Mouse (Mus musculus) forebrain, embryonic 10.5 days (tissue): Measurements from ENCODE around the gene Xirp1. TPM values are rescaled to one million over a fixed set of nuclear protein-coding genes. Genes with fewer than 3 reads are reported as not detected.

ENCODE experiments used
- DNase-seq: peaks from one replicate; pipeline ENCODE4 v3.0.0-alpha.2; 2017; ENCODE audit warnings: low spot score; ENCODE audit errors: extremely low spot score
- H3K27ac ChIP-seq: fragments of 300-500 bp; sonication (generic); 2 replicates; pipeline ENCODE4 v1.5.1; 2016; ENCODE audit warnings: mild to moderate bottlenecking
- H3K27me3 ChIP-seq: fragments of 300-500 bp; sonication (generic); 2 replicates; pipeline ENCODE4 v1.6.1; 2016; ENCODE audit warnings: mild to moderate bottlenecking; ENCODE audit not compliant: poor library complexity, severe bottlenecking
- H3K36me3 ChIP-seq: fragments of 300-500 bp; sonication (generic); replicated peaks from 2 replicates; pipeline ENCODE4 v1.6.1; 2016; ENCODE audit warnings: mild to moderate bottlenecking, moderate library complexity
- H3K4me1 ChIP-seq: fragments of 300-500 bp; sonication (generic); 2 replicates; pipeline ENCODE4 v1.6.1; 2016
- H3K4me3 ChIP-seq: fragments of 300-500 bp; sonication (generic); 2 replicates; pipeline ENCODE4 v1.5.1; 2016; ENCODE audit warnings: mild to moderate bottlenecking, moderate library complexity
- H3K9me3 ChIP-seq: fragments of 300-500 bp; sonication (generic); 2 replicates; pipeline ENCODE4 v1.6.1; 2016; ENCODE audit warnings: mild to moderate bottlenecking, moderate library complexity
- WGBS: fragments of 180-500 bp; shearing (Covaris S2); methylation state at CpG from one replicate; pipeline ENCODE4 v1.1.7; 2016; 5-methylcytosine and 5-hydroxymethylcytosine counted together
- polyA plus RNA-seq: library from polyadenylated mRNA; unstranded; fragments of >200 nt; fragmentation: Nextera tagmentation; extraction: Ambion mirVana; gene quantifications from 2 replicates; pipeline ENCODE4 v1.2.1, GENCODE M21; 2016

The Xirp1 gene
- polyA plus RNA-seq, 1 experiment from 2014 or later = not detected

DNA sequence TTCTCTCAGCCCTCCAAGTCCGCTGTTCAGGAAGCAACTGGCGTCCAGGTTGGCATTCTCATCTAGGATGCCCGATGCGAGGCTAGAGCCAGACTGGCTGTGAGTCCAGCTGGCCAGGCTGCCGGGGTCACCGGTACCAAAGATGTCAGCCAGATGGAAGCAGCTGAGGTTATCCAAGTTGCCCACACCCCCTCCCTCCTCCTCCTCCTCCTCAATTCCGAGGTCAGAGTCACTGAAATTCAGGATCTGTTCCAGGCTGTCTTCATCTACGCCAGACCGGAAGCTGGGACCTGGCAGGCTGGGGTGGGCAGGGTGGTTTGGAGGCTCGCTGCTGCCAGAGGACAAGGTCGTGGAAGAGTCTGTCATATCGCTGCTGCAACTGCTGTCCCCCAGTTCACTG, 50.8 kb downstream of the Xirp1 start:
- no peak overlapping the region for H3K27ac ChIP-seq
- H3K27me3 ChIP-seq = no peaks in the 10 kb centered on the region
- DNase-seq = no peak
- H3K9me3 ChIP-seq = 0 out of 2 replicates have a peak, but pooled peaks cover 3% of the 10 kb centered on the region
- peaks cover 51% of the 10 kb centered on the region for H3K36me3 ChIP-seq
- H3K4me1 ChIP-seq = peaks cover 29% of the 10 kb centered on the region
- no peak overlapping the region for H3K4me3 ChIP-seq
- 94% methylated on average over 12 of the region's 12 CpGs for WGBS

DNA sequence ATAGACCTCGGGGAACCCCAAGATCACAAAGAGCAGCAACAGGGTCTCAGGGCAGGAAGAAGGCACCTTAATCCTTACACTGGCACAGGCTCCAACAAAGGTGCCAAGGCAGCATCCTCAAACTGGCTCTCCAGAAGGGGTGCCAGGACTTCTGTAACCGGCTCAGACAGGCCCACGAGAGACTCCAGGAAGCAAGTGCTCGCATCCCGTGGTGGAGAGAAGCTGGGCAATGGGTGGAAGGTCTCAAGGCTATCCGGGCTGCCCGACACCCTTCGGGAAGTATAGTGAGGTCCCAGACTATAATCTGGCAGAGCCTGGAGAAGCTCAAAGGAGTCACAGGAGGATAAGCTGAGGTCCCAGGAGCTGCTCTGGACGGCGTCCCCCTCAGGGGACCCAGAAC, 51.2 kb downstream of the Xirp1 start:
- 93% methylated on average over 10 of the region's 10 CpGs for WGBS
- no peak for DNase-seq
- H3K27ac ChIP-seq = no peak overlapping the region

DNA sequence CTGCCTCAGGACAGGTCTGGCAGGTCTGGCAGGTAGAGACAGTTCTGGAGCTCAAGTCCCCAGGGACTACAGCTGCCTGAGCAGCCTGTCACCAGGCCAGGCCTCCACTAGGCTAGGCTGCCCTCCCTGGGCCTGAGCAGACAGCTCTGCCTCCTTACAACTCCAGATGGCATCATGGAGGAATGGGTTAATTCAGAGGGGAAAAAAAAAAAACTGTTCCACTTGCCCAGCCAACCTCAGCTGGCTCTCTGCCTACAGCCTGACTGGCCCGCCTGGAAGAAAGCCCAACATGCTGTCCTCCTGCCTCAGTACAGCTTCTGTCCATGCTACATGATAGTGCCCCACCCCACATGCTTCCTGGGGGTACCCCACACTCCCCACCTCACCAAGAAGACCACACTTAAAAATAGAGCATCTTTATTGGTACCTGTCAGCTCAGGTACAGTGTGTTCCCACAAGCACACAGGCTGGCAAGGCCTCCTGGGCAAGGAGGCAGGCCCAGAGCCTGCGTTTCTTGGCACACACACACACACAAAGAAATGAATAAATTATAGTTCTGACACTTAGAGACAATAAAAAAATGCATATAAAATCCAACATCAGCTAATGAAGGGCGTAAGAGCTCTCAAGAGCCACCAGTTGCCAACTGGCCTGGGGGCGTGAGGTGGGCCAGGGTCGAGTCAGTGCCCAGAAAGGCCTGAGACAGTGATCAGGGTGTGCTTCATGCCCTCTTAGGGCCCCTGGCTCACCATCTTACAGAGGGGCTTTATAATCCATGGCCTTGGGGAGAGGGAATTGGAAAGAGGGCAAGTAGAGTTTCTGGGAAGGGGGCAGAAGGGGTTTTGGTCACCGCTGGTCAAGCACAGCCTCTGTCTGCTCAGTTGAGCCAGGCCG, 52.4 kb downstream of the Xirp1 start:
- Histone ChIP-seq H3K27me3 (no peaks in the 10 kb centered on the region), H3K36me3 (peaks cover 44% of the 10 kb centered on the region), H3K4me3 (no peak overlapping the region), H3K27ac (peak overlapping the region; percentile 44; the same call in 1 of the 2 replicates), H3K9me3 (0 out of 2 replicates have a peak, but pooled peaks cover 3% of the 10 kb centered on the region), H3K4me1 (peaks cover 18% of the 10 kb centered on the region)
- 91% methylated on average over 7 of the region's 7 CpGs for WGBS
- DNase-seq = no peak

More for the DNA sequence above, 51.2 kb downstream of the Xirp1 start:
- peaks cover 25% of the 10 kb centered on the region for H3K4me1 ChIP-seq
- peaks cover 51% of the 10 kb centered on the region for H3K36me3 ChIP-seq
- no peaks in the 10 kb centered on the region for H3K27me3 ChIP-seq
- H3K9me3 ChIP-seq = 0 out of 2 replicates have a peak, but pooled peaks cover 3% of the 10 kb centered on the region
- no peak overlapping the region for H3K4me3 ChIP-seq

DNA sequence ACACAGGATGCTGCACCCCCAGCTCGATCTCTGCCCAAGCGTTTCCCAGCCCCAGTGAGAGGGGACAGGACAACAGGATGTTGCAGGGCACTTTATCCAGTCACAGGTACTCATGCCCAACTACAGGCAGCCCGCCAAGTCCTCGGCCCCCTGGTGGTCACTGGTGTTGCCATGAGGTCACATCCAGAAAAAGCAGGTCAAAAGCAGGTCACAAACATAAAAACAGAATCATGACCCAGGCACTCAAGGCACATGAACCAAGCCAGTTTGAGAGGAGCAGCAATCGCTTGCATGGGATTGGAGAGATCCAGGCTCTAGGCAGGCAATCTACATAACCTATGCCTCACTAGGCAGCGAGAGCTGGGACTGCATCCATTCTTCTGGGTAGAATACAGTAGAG, 53.2 kb downstream of the Xirp1 start:
- peaks cover 42% of the 10 kb centered on the region for H3K36me3 ChIP-seq
- H3K9me3 ChIP-seq = 0 out of 2 replicates have a peak, but pooled peaks cover 3% of the 10 kb centered on the region
- H3K27me3 ChIP-seq = no peaks in the 10 kb centered on the region
- peak; percentile 32 for DNase-seq
- H3K4me3 ChIP-seq = no peak overlapping the region
- H3K4me1 ChIP-seq = peaks cover 18% of the 10 kb centered on the region
- peak overlapping the region; percentile 44; the same call in 1 of the 2 replicates for H3K27ac ChIP-seq
- 46% methylated on average over 6 of the region's 6 CpGs for WGBS

DNA sequence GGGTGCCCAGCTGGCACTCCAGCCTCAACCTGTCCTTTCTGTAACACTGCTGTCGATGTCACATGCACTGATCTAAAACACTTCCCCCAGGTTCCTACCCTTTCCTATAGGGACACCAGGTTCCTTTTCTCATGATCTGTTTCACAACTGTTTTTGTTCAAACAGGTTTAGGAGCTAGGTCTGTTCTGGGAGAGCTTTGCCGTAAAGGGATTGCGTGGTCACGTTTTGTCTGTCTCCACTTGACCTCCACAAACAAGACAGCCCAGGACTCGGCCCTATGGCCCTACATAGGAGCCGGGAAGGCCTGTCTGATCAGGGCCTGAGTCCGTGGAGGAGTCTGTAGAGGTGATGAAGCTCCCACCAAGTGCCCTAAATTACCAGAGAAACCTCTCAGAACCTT, 53.6 kb downstream of the Xirp1 start:
- H3K27me3 ChIP-seq = no peaks in the 10 kb centered on the region
- 0 out of 2 replicates have a peak, but pooled peaks cover 3% of the 10 kb centered on the region for H3K9me3 ChIP-seq
- H3K27ac ChIP-seq = no peak overlapping the region
- 87% methylated on average over 7 of the region's 7 CpGs for WGBS
- H3K4me1 ChIP-seq = peaks cover 18% of the 10 kb centered on the region
- DNase-seq = no peak
- peaks cover 38% of the 10 kb centered on the region for H3K36me3 ChIP-seq
- H3K4me3 ChIP-seq = no peak overlapping the region

DNA sequence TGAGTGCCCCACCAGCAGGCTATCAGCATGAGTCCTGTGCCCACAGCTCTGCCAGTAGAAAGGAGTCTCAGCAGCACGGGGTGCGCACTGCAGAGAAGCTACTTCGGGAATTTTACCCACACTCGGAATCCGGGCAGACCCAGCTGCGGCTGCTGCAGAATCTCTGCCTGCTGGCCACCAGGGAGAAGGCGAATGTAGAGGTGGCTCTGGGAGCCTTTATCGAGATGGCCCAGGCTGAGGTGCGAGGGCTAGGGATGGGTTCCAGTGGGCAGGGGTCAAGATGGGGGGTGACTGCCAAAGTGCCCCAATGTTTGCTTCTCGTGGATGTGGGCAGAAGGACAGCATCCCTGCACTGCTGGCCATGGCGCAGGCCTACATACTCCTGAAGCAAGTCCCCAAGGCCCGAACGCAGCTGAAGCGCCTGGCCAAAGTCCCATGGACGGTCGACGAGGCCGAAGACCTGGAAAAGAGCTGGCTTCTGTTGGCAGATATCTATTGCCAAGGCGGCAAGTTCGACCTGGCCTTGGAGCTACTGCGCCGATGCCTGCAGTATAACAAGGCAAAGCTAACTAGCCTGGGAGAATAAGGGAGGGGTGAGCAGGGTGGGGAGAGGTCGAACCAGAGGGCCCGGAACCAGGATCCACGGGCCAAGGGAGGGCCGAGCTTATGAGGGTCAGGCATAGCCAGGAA, 57.0 kb downstream of the Xirp1 start:
- Histone ChIP-seq H3K4me1 (peaks cover 31% of the 10 kb centered on the region), H3K4me3 (no peak overlapping the region), H3K36me3 (0 out of 2 replicates have a peak, but pooled peaks cover 5% of the 10 kb centered on the region), H3K27ac (no peak overlapping the region), H3K27me3 (peaks cover 19% of the 10 kb centered on the region), H3K9me3 (no peaks in the 10 kb centered on the region)
- DNase-seq = no peak
- 86% methylated on average over 26 of the region's 26 CpGs for WGBS

DNA sequence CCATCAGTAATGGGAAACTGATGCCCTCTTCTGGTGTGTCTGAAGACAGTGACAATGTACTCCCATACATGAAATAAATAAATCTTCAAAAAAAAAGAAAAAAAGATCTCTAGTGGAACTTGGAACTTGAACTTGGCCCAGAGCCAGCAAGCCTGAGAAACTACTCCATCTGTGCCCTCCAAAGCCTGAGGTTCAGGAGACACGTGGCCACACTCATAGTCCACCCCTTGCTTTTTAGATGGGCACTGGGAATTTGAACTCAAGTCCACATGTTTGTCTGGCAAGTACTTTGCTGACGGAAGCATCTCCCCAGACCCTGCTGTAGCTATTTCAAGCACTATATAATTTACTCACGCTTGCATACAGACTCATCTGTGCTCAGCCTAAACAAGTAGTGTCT, 58.2 kb downstream of the Xirp1 start:
- Histone ChIP-seq H3K27me3 (peaks cover 19% of the 10 kb centered on the region), H3K36me3 (no peaks in the 10 kb centered on the region)
- 76% methylated on average over 3 of the region's 3 CpGs for WGBS

DNA sequence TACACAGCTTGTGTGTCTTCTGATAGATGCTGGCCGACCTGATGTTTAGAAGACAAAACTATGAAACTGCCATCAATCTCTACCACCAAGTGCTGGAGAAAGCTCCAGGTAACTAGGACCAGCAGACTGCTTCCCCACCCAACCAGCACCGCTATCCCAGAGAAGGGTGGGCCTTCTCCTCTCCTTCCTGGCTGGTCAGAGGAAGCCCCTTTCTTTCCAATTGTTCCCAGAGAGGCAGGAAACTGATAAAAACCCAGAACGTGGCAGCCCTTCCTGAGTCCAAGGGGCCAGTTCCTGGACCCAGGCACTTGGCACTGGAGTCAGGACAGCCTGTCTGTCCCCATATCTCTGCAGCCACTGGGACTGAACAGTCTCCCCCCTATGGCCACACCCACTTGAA, 59.2 kb downstream of the Xirp1 start:
- no peaks in the 10 kb centered on the region for H3K9me3 ChIP-seq
- H3K4me3 ChIP-seq = no peak overlapping the region
- no peak for DNase-seq
- peaks cover 14% of the 10 kb centered on the region for H3K4me1 ChIP-seq
- peaks cover 19% of the 10 kb centered on the region for H3K27me3 ChIP-seq
- H3K27ac ChIP-seq = no peak overlapping the region
- no peaks in the 10 kb centered on the region for H3K36me3 ChIP-seq
- WGBS = 83% methylated on average over 3 of the region's 3 CpGs

More for the DNA sequence above, 58.2 kb downstream of the Xirp1 start:
- no peak for DNase-seq
- Histone ChIP-seq H3K9me3 (no peaks in the 10 kb centered on the region), H3K4me1 (peaks cover 20% of the 10 kb centered on the region), H3K27ac (no peak overlapping the region), H3K4me3 (no peak overlapping the region)

Other genes with a start within 250 kb of the Xirp1 start
- 0.78 and 1.3 TPM in 2 replicates for gene Scn11a, start 198.1 kb downstream of the Xirp1 start, polyA plus RNA-seq
- gene Wdr48, start 128.7 kb downstream of the Xirp1 start, polyA plus RNA-seq = 71.6 and 74.4 TPM in 2 replicates
- gene Gorasp1, start 86.0 kb downstream of the Xirp1 start, polyA plus RNA-seq = 29.9 and 30.4 TPM in 2 replicates
- gene Ttc21a, start 86.0 kb downstream of the Xirp1 start, polyA plus RNA-seq = 0.31 and 0.42 TPM in 2 replicates
- 3.3 and 4.2 TPM in 2 replicates for gene Csrnp1, start 38.9 kb downstream of the Xirp1 start, polyA plus RNA-seq
- gene Cx3cr1, start 46.3 kb upstream of the Xirp1 start, polyA plus RNA-seq = 4.7 and 4.8 TPM in 2 replicates
- not detected in 2 replicates for gene Ccr8, start 68.5 kb upstream of the Xirp1 start, polyA plus RNA-seq
- 40.8 and 44.3 TPM in 2 replicates for gene Slc25a38, start 86.8 kb upstream of the Xirp1 start, polyA plus RNA-seq
- gene Rpsa, start 104.1 kb upstream of the Xirp1 start, polyA plus RNA-seq = 1,594 and 1,616 TPM in 2 replicates
- 1.7 and 1.9 TPM in 2 replicates for gene Mobp, start 126.1 kb upstream of the Xirp1 start, polyA plus RNA-seq